Mouse (Mus musculus) liver, postnatal 0 days (tissue): Measurements from ENCODE around the gene Btrc.

Experiments
- CTCF ChIP-seq: sonication (generic); IDR thresholded peaks from 2 replicates; pipeline ENCODE4 v1.5.1; 2016; ENCODE audit warnings: antibody characterized with exemption, low read depth
- EP300 ChIP-seq: IDR thresholded peaks from 2 replicates; pipeline ENCODE4 v1.6.1; 2016; ENCODE audit warnings: antibody characterized with exemption, low read depth, mild to moderate bottlenecking

DNA sequence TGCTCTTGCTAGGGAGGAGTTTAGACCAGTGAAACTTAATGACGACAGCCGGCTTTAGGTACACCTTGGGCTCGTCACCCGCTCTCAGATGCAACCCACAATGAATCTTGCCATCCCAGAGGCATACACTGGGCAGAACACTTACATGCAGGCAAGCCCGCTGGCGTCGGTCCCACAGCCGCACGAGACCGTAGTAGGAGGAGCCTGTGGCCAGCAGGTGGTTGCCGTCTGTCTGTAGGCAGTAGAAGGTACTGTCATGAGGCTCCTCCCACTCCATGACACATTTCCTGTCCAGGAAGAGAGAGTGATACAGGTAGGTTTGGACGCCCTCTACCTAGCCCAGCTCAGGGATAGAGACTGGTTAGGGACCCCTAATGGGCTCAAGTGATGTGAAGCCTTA, 215.4 kb downstream of the Btrc start:
- TF ChIP-seq CTCF (no peak), EP300 (no peak)
